ENCODE assay signal across 15 mouse cellular contexts in genomic region chr10:96905098-96905809, GRCm38 (mm10).
"Had no signal": no experiment of that assay in that cellular context is flagged by ENCODE, and none has a peak within 500 bp of the region (broad histone marks: within the 10 kb centered on the region; RNA-seq: fewer than 3 reads in every experiment).

No protein-coding gene starts in this region.

- H3K9me3 ChIP-seq: liver, embryonic 13.5 days; neural tube, embryonic 12.5 days; neural tube, embryonic 15.5 days had no signal

- H3K27me3 ChIP-seq: liver, embryonic 13.5 days; neural tube, embryonic 12.5 days; neural tube, embryonic 15.5 days had no signal

- H3K4me3 ChIP-seq: liver, embryonic 13.5 days; neural tube, embryonic 12.5 days; neural tube, embryonic 15.5 days had no signal

- DNase-seq: kidney, postnatal 14 days; kidney, postnatal 4 days; layer of hippocampus, adult 9-11 months; liver, embryonic 13.5 days; lung, adult 2 months; lung, postnatal 14 days; lung, postnatal 4 days; midbrain, embryonic 14.5 days; right cerebral cortex, adult 18-20 months; right cerebral cortex, postnatal 14 days; right cerebral cortex, postnatal 4 days; thymus, postnatal 36 days had no signal

- H3K4me1 ChIP-seq: liver, embryonic 13.5 days; neural tube, embryonic 12.5 days; neural tube, embryonic 15.5 days had no signal

- H3K36me3 ChIP-seq: liver, embryonic 13.5 days; neural tube, embryonic 12.5 days; neural tube, embryonic 15.5 days had no signal

- H3K4me2 ChIP-seq: liver, embryonic 13.5 days; midbrain, embryonic 11.5 days; neural tube, embryonic 12.5 days; neural tube, embryonic 15.5 days had no signal

- H3K27ac ChIP-seq: liver, embryonic 13.5 days; neural tube, embryonic 12.5 days; neural tube, embryonic 15.5 days had no signal

- H3K9ac ChIP-seq: liver, embryonic 13.5 days; neural tube, embryonic 12.5 days; neural tube, embryonic 15.5 days had no signal
